In the genomic region with DNA sequence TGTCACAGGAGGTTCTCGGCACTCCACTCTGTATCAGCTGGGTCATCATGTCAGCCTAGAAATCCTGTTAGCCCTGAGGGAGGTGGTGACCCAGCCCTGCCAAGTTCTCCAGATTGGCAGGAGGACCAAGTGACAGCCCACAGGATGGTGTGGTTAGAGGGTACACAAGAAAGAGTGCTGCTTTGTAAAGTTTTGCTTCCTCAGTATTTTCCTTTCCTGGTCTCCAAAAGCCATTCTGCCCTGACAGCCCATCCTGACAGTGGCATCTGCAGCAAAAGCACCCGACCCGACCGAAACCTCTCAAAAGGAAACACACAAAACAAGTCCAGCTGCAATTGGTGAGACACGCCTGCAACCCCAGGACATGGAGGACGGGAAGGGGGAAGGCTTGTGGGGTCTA, we compare ENCODE assay signal across 23 mouse cellular contexts. TPM values are rescaled to one million over a fixed set of nuclear protein-coding genes. Genes with fewer than 3 reads are reported as not detected.
A peak's percentile ranks its signal among the peaks of the same experiment; 100 is the strongest.
DNase-seq lines count a peak whose midpoint lies in the region; ATAC-seq and TF ChIP-seq lines count a peak whose summit lies in the region.
"Had no signal": no experiment of that assay in that cellular context is flagged by ENCODE, and none has a peak within 500 bp of the region (broad histone marks: within the 10 kb centered on the region; RNA-seq: fewer than 3 reads in every experiment).

No protein-coding gene starts in this region.

- H3K4me3 ChIP-seq in heart, embryonic 12.5 days, result no peak overlapping the region
- peak overlapping the region; percentile 29 for H3K4me3 ChIP-seq in liver, adult 2 months (ENCODE audit: insufficient read depth, low read depth, low read length)
- H3K4me3 ChIP-seq in midbrain, embryonic 11.5 days (ENCODE audit: low read depth, low read length), result no peak overlapping the region
- no peak overlapping the region for H3K4me3 ChIP-seq in midbrain, embryonic 14.5 days (replicated peaks; ENCODE audit: low read depth, low read length)
- H3K4me3 ChIP-seq in macrophage (ENCODE audit: inconsistent target), result peak overlapping the region; percentile 7; the same call in 1 of the 2 replicates

- no peaks in the 10 kb centered on the region for H3K79me2 ChIP-seq in liver, adult 2 months (ENCODE audit: control insufficient read depth, insufficient read depth, low read length)
- H3K79me2 ChIP-seq in macrophage (ENCODE audit: inconsistent target), result no peaks in the 10 kb centered on the region

- ATAC-seq in heart, embryonic 12.5 days (ENCODE audit: insufficient number of reproducible peaks, low FRiP score), result no peak
- no peak for ATAC-seq in midbrain, embryonic 11.5 days (ENCODE audit: low FRiP score)
- ATAC-seq in midbrain, embryonic 14.5 days (ENCODE audit: low FRiP score, low TSS enrichment), result no peak
- ATAC-seq: activated CD4-positive, CD25-positive, alpha-beta regulatory T cell, adult 4 months; CD4-positive, CD25-positive, alpha-beta regulatory T cell, adult 4 months; Patski had no signal

- TF ChIP-seq CTCF in liver, adult 2 months (IDR thresholded peaks at IDR 0.05; ENCODE audit: low read depth, low read length), result no peak

- TF ChIP-seq POLR2A in liver, adult 2 months (IDR thresholded peaks at IDR 0.05; ENCODE audit: extremely low read depth, insufficient read depth, low read length), result no peak

- H3K9me3 ChIP-seq in heart, embryonic 12.5 days (replicated peaks), result no peaks in the 10 kb centered on the region
- no peaks in the 10 kb centered on the region for H3K9me3 ChIP-seq in midbrain, embryonic 11.5 days (ENCODE audit: control insufficient read depth, low read length)
- H3K9me3 ChIP-seq in midbrain, embryonic 14.5 days (ENCODE audit: control insufficient read depth, low read length), result no peaks in the 10 kb centered on the region
- H3K9me3 ChIP-seq: G1E had no signal

- no peak overlapping the region for H3K27ac ChIP-seq in heart, embryonic 12.5 days (ENCODE audit: poor library complexity, severe bottlenecking)
- no peak overlapping the region for H3K27ac ChIP-seq in liver, adult 2 months (replicated peaks; ENCODE audit: insufficient read depth, low read depth, low read length)
- no peak overlapping the region for H3K27ac ChIP-seq in midbrain, embryonic 11.5 days (ENCODE audit: low read depth, low read length)
- H3K27ac ChIP-seq in midbrain, embryonic 14.5 days (replicated peaks; ENCODE audit: low read depth, low read length), result no peak overlapping the region
- H3K27ac ChIP-seq in macrophage, result peak overlapping the region; percentile 31; the same call in 1 of the 2 replicates

- 65% methylated on average over 6 of the region's 6 CpGs for WGBS in heart, embryonic 12.5 days
- WGBS in liver, adult 2 months, result 78% methylated on average over 6 of the region's 6 CpGs
- 81% methylated on average over 6 of the region's 6 CpGs for WGBS in midbrain, embryonic 11.5 days
- WGBS in midbrain, embryonic 14.5 days, result 85% methylated on average over 6 of the region's 6 CpGs
- WGBS in macrophage (ENCODE audit: missing documents), result 66% methylated on average over 5 of the region's 6 CpGs

- no peaks in the 10 kb centered on the region for H3K27me3 ChIP-seq in heart, embryonic 12.5 days (replicated peaks)
- no peaks in the 10 kb centered on the region for H3K27me3 ChIP-seq in liver, adult 2 months (ENCODE audit: control insufficient read depth, insufficient read depth, low read length)
- H3K27me3 ChIP-seq in midbrain, embryonic 11.5 days (ENCODE audit: control insufficient read depth, insufficient read depth, low read length), result no peaks in the 10 kb centered on the region
- no peaks in the 10 kb centered on the region for H3K27me3 ChIP-seq in midbrain, embryonic 14.5 days (ENCODE audit: control insufficient read depth, insufficient read depth, low read length)
- H3K27me3 ChIP-seq: CH12.LX, Patski had no signal

- peaks cover 5% of the 10 kb centered on the region; the same call in 1 of the 2 replicates for H3K36me3 ChIP-seq in heart, embryonic 12.5 days
- H3K36me3 ChIP-seq in liver, adult 2 months (ENCODE audit: control insufficient read depth, insufficient read depth, low read length), result no peaks in the 10 kb centered on the region
- no peaks in the 10 kb centered on the region for H3K36me3 ChIP-seq in midbrain, embryonic 11.5 days (ENCODE audit: control insufficient read depth, insufficient read depth, low read length)
- H3K36me3 ChIP-seq in midbrain, embryonic 14.5 days (ENCODE audit: control insufficient read depth, insufficient read depth, low read length), result no peaks in the 10 kb centered on the region
- H3K36me3 ChIP-seq in macrophage (ENCODE audit: inconsistent target), result no peaks in the 10 kb centered on the region
- H3K36me3 ChIP-seq: G1E had no signal

- H3K9ac ChIP-seq in heart, embryonic 12.5 days, result no peak overlapping the region
- H3K9ac ChIP-seq in liver, adult 2 months (ENCODE audit: low read depth, low read length), result no peak overlapping the region
- no peak overlapping the region for H3K9ac ChIP-seq in midbrain, embryonic 11.5 days (ENCODE audit: low read length)
- H3K9ac ChIP-seq in midbrain, embryonic 14.5 days (replicated peaks; ENCODE audit: low read length), result no peak overlapping the region

- peak; percentile 93 for DNase-seq in heart, adult 11 months
- no peak for DNase-seq in liver, adult 2 months (ENCODE audit: extremely low read depth, low read depth, low spot score)
- no peak for DNase-seq in liver
- peak; percentile 14 for DNase-seq in midbrain, embryonic 11.5 days (ENCODE audit: low spot score, missing footprints)
- no peak for DNase-seq in midbrain, embryonic 14.5 days
- DNase-seq in retina, embryonic 14.5 days (ENCODE audit: low spot score), result no peak
- DNase-seq: adrenal gland, adult 2 months; adrenal gland, adult 8-10 months; adrenal gland, postnatal 10 days; adrenal gland, postnatal 14 days; adrenal gland, postnatal 25 days; adrenal gland, postnatal 36 days; B cell, adult 2 months; cerebellum, adult 11 months; cerebellum, adult 11-12 months had no signal

- no peaks in the 10 kb centered on the region for H3K4me1 ChIP-seq in heart, embryonic 12.5 days (replicated peaks)
- H3K4me1 ChIP-seq in liver, adult 2 months (ENCODE audit: control insufficient read depth, insufficient read depth, low read length), result peaks cover 3% of the 10 kb centered on the region; the same call in 1 of the 2 replicates
- H3K4me1 ChIP-seq in midbrain, embryonic 11.5 days (ENCODE audit: control insufficient read depth, insufficient read depth, low read length), result no peaks in the 10 kb centered on the region
- H3K4me1 ChIP-seq in midbrain, embryonic 14.5 days (ENCODE audit: control insufficient read depth, insufficient read depth, low read length), result no peaks in the 10 kb centered on the region

- no peak overlapping the region for H3K4me2 ChIP-seq in heart, embryonic 12.5 days
- H3K4me2 ChIP-seq in midbrain, embryonic 11.5 days, result no peak overlapping the region
- no peak overlapping the region for H3K4me2 ChIP-seq in midbrain, embryonic 14.5 days (ENCODE audit: low read length)

RNA-seq across cellular contexts. Expression of a gene that starts 6.2 kb away (rescaled TPM):
- polyA plus RNA-seq in heart, embryonic 12.5 days (2016; fragmentation: Nextera tagmentation; extraction: Ambion mirVana), result 44.8 and 56.8 TPM in 2 replicates
- 10.9 and 13.5 TPM in 2 replicates for total RNA-seq in liver, adult 2 months (2014; rRNA removed)
- polyA plus RNA-seq in liver, adult 2 months (2012; rRNA removed), result 25.4 and 32.9 TPM in 2 replicates
- polyA plus RNA-seq in midbrain, embryonic 11.5 days (2014; fragmentation: Nextera tagmentation; extraction: Ambion mirVana), result 33.9 and 35.5 TPM in 2 replicates
- 8.9 and 9.7 TPM in 2 replicates for polyA plus RNA-seq in midbrain, embryonic 14.5 days (2014; fragmentation: Nextera tagmentation; extraction: Ambion mirVana)
- total RNA-seq in macrophage (2018; cell fraction: chromatin; rRNA removed), result 100 to 1,000 TPM in 25 of 26 experiments, 10 to 100 TPM in 1; 81.5 to 370 (median 203) TPM
- 10 to 100 TPM; 38.5 to 75.5 (median 63.8) TPM for total RNA-seq in macrophage (2018; cell fraction: cytosol; rRNA removed)
- total RNA-seq in macrophage (2018; cell fraction: nucleus; rRNA removed), result 100 to 1,000 TPM in 19 of 26 experiments, 10 to 100 TPM in 7; 63.1 to 228 (median 121) TPM
- polyA plus RNA-seq in macrophage (2018), result 63.7 to 85.3 TPM (median 76.3 TPM) in 3 replicates

RNA-seq across cellular contexts. Expression of a gene that starts 12.8 kb away (rescaled TPM):
- not detected in 2 replicates for polyA plus RNA-seq in heart, embryonic 12.5 days (2016; fragmentation: Nextera tagmentation; extraction: Ambion mirVana)
- 19.7 and 37.4 TPM in 2 replicates for total RNA-seq in liver, adult 2 months (2014; rRNA removed)
- polyA plus RNA-seq in liver, adult 2 months (2012; rRNA removed), result 13.3 and 23.1 TPM in 2 replicates
- polyA plus RNA-seq in midbrain, embryonic 11.5 days (2014; fragmentation: Nextera tagmentation; extraction: Ambion mirVana), result 1.5 and 1.7 TPM in 2 replicates
- 2.5 TPM in 1 of 2 replicates, not detected in the other for polyA plus RNA-seq in midbrain, embryonic 14.5 days (2014; fragmentation: Nextera tagmentation; extraction: Ambion mirVana)
- 10 to 100 TPM in 1 of 26 experiments, 1 to 10 TPM in 22, under 1 TPM in 1, not detected in 2; 0.96 to 11.9 (median 3.2) TPM for total RNA-seq in macrophage (2018; cell fraction: chromatin; rRNA removed)
- total RNA-seq in macrophage (2018; cell fraction: cytosol; rRNA removed), result 10 to 100 TPM; 14.4 to 29.0 (median 19.4) TPM
- 10 to 100 TPM in 16 of 26 experiments, 1 to 10 TPM in 10; 3.9 to 43.1 (median 11.1) TPM for total RNA-seq in macrophage (2018; cell fraction: nucleus; rRNA removed)
- polyA plus RNA-seq in macrophage (2018), result 21.1 to 134 TPM (median 134 TPM) in 3 replicates
- total RNA-seq: CH12.LX, G1E, MEL had no signal
- polyA plus RNA-seq: activated CD4-positive, CD25-positive, alpha-beta regulatory T cell, adult 4 months; CD4-positive, CD25-positive, alpha-beta regulatory T cell, adult 4 months; G1E; Patski had no signal

RNA-seq across cellular contexts. Expression of a gene that starts 19.3 kb away (rescaled TPM):
- 58.0 and 61.0 TPM in 2 replicates for polyA plus RNA-seq in heart, embryonic 12.5 days (2016; fragmentation: Nextera tagmentation; extraction: Ambion mirVana)
- 16.6 and 17.1 TPM in 2 replicates for total RNA-seq in liver, adult 2 months (2014; rRNA removed)
- polyA plus RNA-seq in liver, adult 2 months (2012; rRNA removed), result 27.3 and 31.8 TPM in 2 replicates
- 80.6 and 87.8 TPM in 2 replicates for polyA plus RNA-seq in midbrain, embryonic 11.5 days (2014; fragmentation: Nextera tagmentation; extraction: Ambion mirVana)
- polyA plus RNA-seq in midbrain, embryonic 14.5 days (2014; fragmentation: Nextera tagmentation; extraction: Ambion mirVana), result 77.1 and 81.6 TPM in 2 replicates
- total RNA-seq in macrophage (2018; cell fraction: chromatin; rRNA removed), result 1,000 to 10,000 TPM in 11 of 26 experiments, 100 to 1,000 TPM in 15; 258 to 1,533 (median 875) TPM
- 100 to 1,000 TPM in 5 of 26 experiments, 10 to 100 TPM in 21; 50.7 to 118 (median 77.3) TPM for total RNA-seq in macrophage (2018; cell fraction: cytosol; rRNA removed)
- 1,000 to 10,000 TPM in 1 of 26 experiments, 100 to 1,000 TPM in 25; 144 to 1,074 (median 581) TPM for total RNA-seq in macrophage (2018; cell fraction: nucleus; rRNA removed)
- polyA plus RNA-seq in macrophage (2018), result 80.5 to 140 TPM (median 104 TPM) in 3 replicates

RNA-seq across cellular contexts. Expression of a gene that starts 26.1 kb away (rescaled TPM):
- polyA plus RNA-seq in heart, embryonic 12.5 days (2016; fragmentation: Nextera tagmentation; extraction: Ambion mirVana), result 0.10 TPM in 1 of 2 replicates, not detected in the other
- not detected in 2 replicates for total RNA-seq in liver, adult 2 months (2014; rRNA removed)
- polyA plus RNA-seq in liver, adult 2 months (2012; rRNA removed), result not detected in 2 replicates
- polyA plus RNA-seq in midbrain, embryonic 11.5 days (2014; fragmentation: Nextera tagmentation; extraction: Ambion mirVana), result 0.52 and 1.1 TPM in 2 replicates
- 0.84 and 1.00 TPM in 2 replicates for polyA plus RNA-seq in midbrain, embryonic 14.5 days (2014; fragmentation: Nextera tagmentation; extraction: Ambion mirVana)
- total RNA-seq in macrophage (2018; cell fraction: chromatin; rRNA removed), result not detected
- total RNA-seq in macrophage (2018; cell fraction: cytosol; rRNA removed), result under 1 TPM in 1 of 26 experiments, not detected in 25; 0.10 TPM
- total RNA-seq in macrophage (2018; cell fraction: nucleus; rRNA removed), result under 1 TPM in 1 of 26 experiments, not detected in 25; 0.55 TPM
- polyA plus RNA-seq in macrophage (2018), result not detected in 3 replicates
- total RNA-seq: CH12.LX, MEL had no signal
- polyA plus RNA-seq: activated CD4-positive, CD25-positive, alpha-beta regulatory T cell, adult 4 months; CD4-positive, CD25-positive, alpha-beta regulatory T cell, adult 4 months; G1E; Patski had no signal

RNA-seq across cellular contexts. Expression of a gene that starts 26.4 kb away (rescaled TPM):
- 4.1 TPM in 2 replicates for polyA plus RNA-seq in heart, embryonic 12.5 days (2016; fragmentation: Nextera tagmentation; extraction: Ambion mirVana)
- total RNA-seq in liver, adult 2 months (2014; rRNA removed), result 0.20 TPM in 1 of 2 replicates, not detected in the other
- 0.23 TPM in 1 of 2 replicates, not detected in the other for polyA plus RNA-seq in liver, adult 2 months (2012; rRNA removed)
- 11.6 and 12.4 TPM in 2 replicates for polyA plus RNA-seq in midbrain, embryonic 11.5 days (2014; fragmentation: Nextera tagmentation; extraction: Ambion mirVana)
- polyA plus RNA-seq in midbrain, embryonic 14.5 days (2014; fragmentation: Nextera tagmentation; extraction: Ambion mirVana), result 6.7 and 7.9 TPM in 2 replicates
- total RNA-seq in macrophage (2018; cell fraction: chromatin; rRNA removed), result 1 to 10 TPM in 2 of 26 experiments, not detected in 24; 1.3 TPM
- under 1 TPM in 20 of 26 experiments, not detected in 6; 0.11 to 0.80 (median 0.37) TPM for total RNA-seq in macrophage (2018; cell fraction: cytosol; rRNA removed)
- total RNA-seq in macrophage (2018; cell fraction: nucleus; rRNA removed), result 1 to 10 TPM in 3 of 26 experiments, under 1 TPM in 1, not detected in 22; 0.82 to 2.4 (median 1.9) TPM
- polyA plus RNA-seq in macrophage (2018), result 0.50 to 0.59 TPM in 2 of 3 replicates, not detected in the other
- polyA plus RNA-seq: activated CD4-positive, CD25-positive, alpha-beta regulatory T cell, adult 4 months; CD4-positive, CD25-positive, alpha-beta regulatory T cell, adult 4 months; G1E had no signal

Comparison
In these comparisons a context has a peak if more than half of its experiments do, and no peak if none do; other contexts are left out.
1. DNase-seq: peak in heart, adult 11 months (single experiment) and midbrain, embryonic 11.5 days (single experiment); none in liver, adult 2 months (single experiment), liver (single experiment), midbrain, embryonic 14.5 days (single experiment) and retina, embryonic 14.5 days (single experiment).
2. H3K4me3 ChIP-seq: peak in liver, adult 2 months (single experiment) and macrophage (single experiment); none in heart, embryonic 12.5 days (single experiment), midbrain, embryonic 11.5 days (single experiment) and midbrain, embryonic 14.5 days (single experiment).